In genomic region chr4:126967864-126968821, GRCm38 (mm10) we compare ENCODE assay signal across 8 mouse cellular contexts. TPM values are rescaled to one million over a fixed set of nuclear protein-coding genes. Genes with fewer than 3 reads are reported as not detected.
DNase-seq lines count a peak whose midpoint lies in the region; ATAC-seq and TF ChIP-seq lines count a peak whose summit lies in the region.

Zmym4 (minus strand) TSS chr4:126968135.

- in situ Hi-C loops in ES-E14 (cut with MboI; ENCODE audit: low sequenced_read_pairs in 2 of 2, unreplicated experiment in 2 of 2) = no loop called here

- H3K4me3 ChIP-seq in ES-E14 (ENCODE audit: insufficient read depth in 1 of 2, low read depth in 1 of 2, low read length in 2 of 2, poor library complexity in 1 of 2, severe bottlenecking in 1 of 2) = peak within 1 kb of the TSS; percentile 91
- peak within 1 kb of the TSS; percentile 94 for H3K4me3 ChIP-seq in forebrain, embryonic 16.5 days (replicated peaks; ENCODE audit: low read length)
- H3K4me3 ChIP-seq in lung, embryonic 15.5 days = peak within 1 kb of the TSS; percentile 99

- H3K4me1 ChIP-seq in ES-E14 (ENCODE audit: control insufficient read depth in 2 of 2, insufficient read depth in 2 of 2, low read length in 2 of 2, poor library complexity in 1 of 2) = peaks cover 0 to 2% of the 10 kb centered on the region in 2 experiments; a peak in 2 of 4 replicates
- H3K4me1 ChIP-seq in forebrain, embryonic 16.5 days (replicated peaks; ENCODE audit: control insufficient read depth, insufficient read depth, low read length) = peaks cover 7% of the 10 kb centered on the region
- peaks cover 7% of the 10 kb centered on the region for H3K4me1 ChIP-seq in lung, embryonic 15.5 days

- H3K9me3 ChIP-seq in ES-E14 (ENCODE audit: control insufficient read depth, insufficient read depth, low read depth, low read length) = no peaks in the 10 kb centered on the region
- no peaks in the 10 kb centered on the region for H3K9me3 ChIP-seq in forebrain, embryonic 16.5 days (ENCODE audit: control insufficient read depth, low read length)
- H3K9me3 ChIP-seq in lung, embryonic 15.5 days = no peaks in the 10 kb centered on the region

- H3K27me3 ChIP-seq in forebrain, embryonic 16.5 days (replicated peaks; ENCODE audit: control insufficient read depth, insufficient read depth, low read length) = 0 out of 2 replicates have a peak, but pooled peaks cover 2% of the 10 kb centered on the region
- no peaks in the 10 kb centered on the region for H3K27me3 ChIP-seq in lung, embryonic 15.5 days

- H3K4me2 ChIP-seq in forebrain, embryonic 16.5 days (ENCODE audit: low read length) = peak within 1 kb of the TSS; percentile 92
- peak within 1 kb of the TSS; percentile 73 for H3K4me2 ChIP-seq in lung, embryonic 15.5 days

- peak within 1 kb of the TSS; percentile 92 for H3K9ac ChIP-seq in ES-E14 (ENCODE audit: insufficient read depth, low read depth, low read length, poor library complexity, severe bottlenecking)
- H3K9ac ChIP-seq in forebrain, embryonic 16.5 days (replicated peaks; ENCODE audit: low read depth, low read length) = peak within 1 kb of the TSS; percentile 95
- peak within 1 kb of the TSS; percentile 99 for H3K9ac ChIP-seq in lung, embryonic 15.5 days

- peak; percentile 99 for ATAC-seq in forebrain, embryonic 16.5 days
- peak; percentile 97 for ATAC-seq in lung, embryonic 15.5 days (ENCODE audit: borderline replicate concordance, extremely low read depth, low FRiP score, low TSS enrichment)

- H3K36me3 ChIP-seq in ES-E14 (ENCODE audit: control insufficient read depth, insufficient read depth, low read length, poor library complexity, severe bottlenecking) = no peaks in the 10 kb centered on the region
- no peaks in the 10 kb centered on the region for H3K36me3 ChIP-seq in forebrain, embryonic 16.5 days (ENCODE audit: control insufficient read depth, insufficient read depth)
- H3K36me3 ChIP-seq in lung, embryonic 15.5 days = no peaks in the 10 kb centered on the region

- H3K27ac ChIP-seq in ES-E14 (ENCODE audit: insufficient read depth, low read depth, low read length, poor library complexity, severe bottlenecking) = peak within 1 kb of the TSS; percentile 98
- peak within 1 kb of the TSS; percentile 98 for H3K27ac ChIP-seq in forebrain, embryonic 16.5 days (ENCODE audit: low read length)
- peak within 1 kb of the TSS; percentile 97 for H3K27ac ChIP-seq in lung, embryonic 15.5 days

- peak; percentile 94 for DNase-seq in ES-E14 (ENCODE audit: low read depth, low spot score)
- peak; percentile 95 for DNase-seq in cerebellum, adult 11-12 months
- DNase-seq in heart, postnatal 4 days = peak; percentile 96
- DNase-seq in layer of hippocampus, adult 8-10 months (ENCODE audit: low spot score in 2 of 2) = peak; percentile 91 to 94
- peak; percentile 90 for DNase-seq in ovary, adult 18-20 months (ENCODE audit: low spot score)
- peak; percentile 95 for DNase-seq in thymus, postnatal 0 days (ENCODE audit: low spot score)

- WGBS in forebrain, embryonic 16.5 days = 6% methylated on average over 49 of the region's 54 CpGs
- 6% methylated on average over 41 of the region's 54 CpGs for WGBS in lung, embryonic 15.5 days

TF ChIP-seq in ES-E14, 5 proteins besides CTCF, POLR2A, EP300 and RAD21:
- no peak for TF ChIP-seq ZC3H11A (IDR thresholded peaks at IDR 0.05; ENCODE audit: borderline replicate concordance, low read depth, low read length)
- no peak for TF ChIP-seq ZNF384 (IDR thresholded peaks at IDR 0.05; ENCODE audit: low read depth, low read length)
- no peak for TF ChIP-seq MAFK (IDR thresholded peaks at IDR 0.05; ENCODE audit: insufficient read depth, low read depth, low read length)
- peak; percentile 36; the same call in 1 of the 2 replicates for TF ChIP-seq HCFC1 (IDR thresholded peaks at IDR 0.05; ENCODE audit: borderline replicate concordance, insufficient read depth, low read length)
- TF ChIP-seq CHD2 (IDR thresholded peaks at IDR 0.05; ENCODE audit: low read depth, low read length) = no peak

RNA-seq across cellular contexts. Expression of gene Zmym4, which starts in this region (rescaled TPM):
- 40.5 and 44.0 TPM in 2 replicates for total RNA-seq in ES-E14 (2012; rRNA removed)
- polyA plus RNA-seq in forebrain, embryonic 16.5 days (2015; fragmentation: Nextera tagmentation; extraction: Ambion mirVana) = 30.6 and 31.1 TPM in 2 replicates
- total RNA-seq in heart, postnatal 4 days (2021) = 10 to 100 TPM; 36.0 to 38.1 TPM
- total RNA-seq in layer of hippocampus, adult 8-10 months (2022) = 10 to 100 TPM; 52.0 to 64.4 (median 55.9) TPM
- polyA plus RNA-seq in lung, embryonic 15.5 days (2015; fragmentation: Nextera tagmentation; extraction: Ambion mirVana) = 18.0 and 18.2 TPM in 2 replicates
- polyA plus RNA-seq in thymus, postnatal 0 days (2015; fragmentation: Nextera tagmentation; extraction: Ambion mirVana) = 12.0 and 14.3 TPM in 2 replicates

Comparison
In these comparisons a context has a peak if more than half of its experiments do, and no peak if none do; other contexts are left out.
1. Peak in every context shown above with its lines: DNase-seq, ATAC-seq, H3K4me3 ChIP-seq and H3K27ac ChIP-seq.